Mouse (Mus musculus): Measurements from ENCODE around the gene Cel. TPM values are rescaled to one million over a fixed set of nuclear protein-coding genes. Genes with fewer than 3 reads are reported as not detected.

Cel gene
- 0.06 and 0.12 TPM in 2 replicates for polyA plus RNA-seq (2012; rRNA removed)
- not detected in 2 replicates for polyA plus RNA-seq (2014; fragmentation: Nextera tagmentation; extraction: Ambion mirVana)

- no peak within 1 kb of the TSS for H3K4me3 ChIP-seq (replicated peaks; ENCODE audit: low read length)
- TF ChIP-seq POLR2A (IDR thresholded peaks at IDR 0.05; ENCODE audit: borderline replicate concordance, extremely low read depth, insufficient read depth, insufficient read length): no peak
- H3K27me3 ChIP-seq (ENCODE audit: control insufficient read depth, insufficient read depth, low read length): no peaks in the 10 kb centered on the region
- ATAC-seq (ENCODE audit: low FRiP score, low read depth) (no peak), DNase-seq (ENCODE audit: low spot score) (no peak)
- H3K4me2 ChIP-seq (replicated peaks; ENCODE audit: low read depth, low read length, severe bottlenecking): no peak within 1 kb of the TSS
- H3K4me1 ChIP-seq (ENCODE audit: control insufficient read depth, insufficient read depth, low read length): no peaks in the 10 kb centered on the region
- H3K27ac ChIP-seq (replicated peaks; ENCODE audit: low read depth, low read length): no peak within 1 kb of the TSS; the same call in 1 of the 2 replicates
- WGBS: 61% methylated on average over 6 of the region's 6 CpGs
- peaks cover 34% of the 10 kb centered on the region for H3K36me3 ChIP-seq (ENCODE audit: control insufficient read depth, insufficient read depth, low read length)
- 0 out of 2 replicates have a peak within 1 kb of the TSS, but pooled peaks have one; percentile 4 for H3K9ac ChIP-seq (ENCODE audit: low read depth, low read length, severe bottlenecking)
- H3K9me3 ChIP-seq (ENCODE audit: control insufficient read depth, low read length): no peaks in the 10 kb centered on the region
These were observed at the start of gene Cel for GRCm38 (mm10) chr2:28563303-28563702. Gene Cel, minus strand, starts transcription at chr2:28563403.

- DNase-seq (ENCODE audit: low spot score) (no peak), ATAC-seq (ENCODE audit: low FRiP score, low read depth) (no peak)
- Histone ChIP-seq H3K9ac (ENCODE audit: low read depth, low read length, severe bottlenecking) (no peak overlapping the region), H3K27me3 (ENCODE audit: control insufficient read depth, insufficient read depth, low read length) (no peaks in the 10 kb centered on the region), H3K4me1 (ENCODE audit: control insufficient read depth, insufficient read depth, low read length) (no peaks in the 10 kb centered on the region), H3K9me3 (ENCODE audit: control insufficient read depth, low read length) (no peaks in the 10 kb centered on the region), H3K4me2 (replicated peaks; ENCODE audit: low read depth, low read length, severe bottlenecking) (no peak overlapping the region), H3K4me3 (replicated peaks; ENCODE audit: low read length) (no peak overlapping the region), H3K36me3 (ENCODE audit: control insufficient read depth, insufficient read depth, low read length) (no peaks in the 10 kb centered on the region), H3K27ac (replicated peaks; ENCODE audit: low read depth, low read length) (no peak overlapping the region)
- 63% methylated on average over 10 of the region's 10 CpGs for WGBS
- TF ChIP-seq POLR2A (IDR thresholded peaks at IDR 0.05; ENCODE audit: borderline replicate concordance, extremely low read depth, insufficient read depth, insufficient read length): no peak
These were observed 49.3 kb upstream of the Cel start for GRCm38 (mm10) chr2:28612436-28613063.

GRCm38 (mm10) chr2:28611407-28611787, 48.2 kb upstream of the Cel start:
- no peak overlapping the region for H3K27ac ChIP-seq (replicated peaks; ENCODE audit: low read depth, low read length)
- 81% methylated on average over 17 of the region's 17 CpGs for WGBS
- TF ChIP-seq POLR2A (IDR thresholded peaks at IDR 0.05; ENCODE audit: borderline replicate concordance, extremely low read depth, insufficient read depth, insufficient read length): no peak
- H3K27me3 ChIP-seq (ENCODE audit: control insufficient read depth, insufficient read depth, low read length): no peaks in the 10 kb centered on the region
- ATAC-seq (ENCODE audit: low FRiP score, low read depth): no peak
- no peaks in the 10 kb centered on the region for H3K9me3 ChIP-seq (ENCODE audit: control insufficient read depth, low read length)
- H3K9ac ChIP-seq (ENCODE audit: low read depth, low read length, severe bottlenecking): no peak overlapping the region
- no peak for DNase-seq (ENCODE audit: low spot score)
- H3K4me2 ChIP-seq (replicated peaks; ENCODE audit: low read depth, low read length, severe bottlenecking): no peak overlapping the region
- no peak overlapping the region for H3K4me3 ChIP-seq (replicated peaks; ENCODE audit: low read length)
- H3K36me3 ChIP-seq (ENCODE audit: control insufficient read depth, insufficient read depth, low read length): no peaks in the 10 kb centered on the region
- H3K4me1 ChIP-seq (ENCODE audit: control insufficient read depth, insufficient read depth, low read length): no peaks in the 10 kb centered on the region

- WGBS: 79% methylated on average over 12 of the region's 12 CpGs
These were observed 47.7 kb upstream of the Cel start for GRCm38 (mm10) chr2:28610716-28611406.

GRCm38 (mm10) chr2:28609851-28610250, 46.6 kb upstream of the Cel start:
- Histone ChIP-seq H3K27ac (replicated peaks; ENCODE audit: low read depth, low read length) (no peak overlapping the region), H3K4me1 (ENCODE audit: control insufficient read depth, insufficient read depth, low read length) (no peaks in the 10 kb centered on the region), H3K27me3 (ENCODE audit: control insufficient read depth, insufficient read depth, low read length) (no peaks in the 10 kb centered on the region), H3K9me3 (ENCODE audit: control insufficient read depth, low read length) (no peaks in the 10 kb centered on the region), H3K36me3 (ENCODE audit: control insufficient read depth, insufficient read depth, low read length) (no peaks in the 10 kb centered on the region), H3K9ac (ENCODE audit: low read depth, low read length, severe bottlenecking) (no peak overlapping the region), H3K4me3 (replicated peaks; ENCODE audit: low read length) (no peak overlapping the region), H3K4me2 (replicated peaks; ENCODE audit: low read depth, low read length, severe bottlenecking) (no peak overlapping the region)
- 77% methylated on average over 10 of the region's 10 CpGs for WGBS
- DNase-seq (ENCODE audit: low spot score) (no peak), ATAC-seq (ENCODE audit: low FRiP score, low read depth) (no peak)
- TF ChIP-seq POLR2A (IDR thresholded peaks at IDR 0.05; ENCODE audit: borderline replicate concordance, extremely low read depth, insufficient read depth, insufficient read length): no peak

More at GRCm38 (mm10) chr2:28610716-28611406, 47.7 kb upstream of the Cel start:
- Histone ChIP-seq H3K9ac (ENCODE audit: low read depth, low read length, severe bottlenecking) (no peak overlapping the region), H3K27me3 (ENCODE audit: control insufficient read depth, insufficient read depth, low read length) (no peaks in the 10 kb centered on the region), H3K27ac (replicated peaks; ENCODE audit: low read depth, low read length) (no peak overlapping the region), H3K9me3 (ENCODE audit: control insufficient read depth, low read length) (no peaks in the 10 kb centered on the region), H3K4me2 (replicated peaks; ENCODE audit: low read depth, low read length, severe bottlenecking) (no peak overlapping the region), H3K4me1 (ENCODE audit: control insufficient read depth, insufficient read depth, low read length) (no peaks in the 10 kb centered on the region), H3K36me3 (ENCODE audit: control insufficient read depth, insufficient read depth, low read length) (no peaks in the 10 kb centered on the region), H3K4me3 (replicated peaks; ENCODE audit: low read length) (no peak overlapping the region)
- DNase-seq (ENCODE audit: low spot score) (no peak), ATAC-seq (ENCODE audit: low FRiP score, low read depth) (no peak)
- no peak for TF ChIP-seq POLR2A (IDR thresholded peaks at IDR 0.05; ENCODE audit: borderline replicate concordance, extremely low read depth, insufficient read depth, insufficient read length)

Data from limb, embryonic 14.5 days (tissue).